Mouse (Mus musculus) spleen, postnatal 14 days (tissue): ENCODE measurements around the gene Dnah3.

Experiments
- DNase-seq, 2 experiments: peaks; one replicate each; pipeline ENCODE4 v3.0.0; 2021 to 2022; ENCODE audit warnings: low spot score in 2 of 2

Gene Dnah3

DNA sequence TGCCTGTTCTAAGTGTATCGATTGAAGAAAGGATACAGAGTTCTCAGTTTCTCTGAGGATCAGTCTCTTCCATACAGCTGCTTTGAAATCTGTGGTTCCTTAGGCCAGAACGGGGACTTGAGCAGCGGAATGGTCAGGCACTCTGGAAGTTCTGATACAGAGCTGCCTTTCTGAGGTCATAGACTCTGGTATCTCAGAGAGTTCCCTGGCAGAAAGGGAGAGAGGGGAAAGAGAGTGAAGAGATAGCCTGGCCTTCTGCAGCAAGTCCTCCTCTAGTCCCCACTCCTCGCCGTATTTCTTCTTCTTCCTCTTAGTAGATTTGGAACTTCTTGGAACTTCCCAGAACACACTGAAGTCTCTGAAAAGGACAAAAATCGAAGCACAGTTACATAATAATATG is at the start of gene Dnah3:
Dnah3 (minus strand) TSS at position 101 of the 400 bp plus-strand sequence.
- DNase-seq, result no peak

DNA sequence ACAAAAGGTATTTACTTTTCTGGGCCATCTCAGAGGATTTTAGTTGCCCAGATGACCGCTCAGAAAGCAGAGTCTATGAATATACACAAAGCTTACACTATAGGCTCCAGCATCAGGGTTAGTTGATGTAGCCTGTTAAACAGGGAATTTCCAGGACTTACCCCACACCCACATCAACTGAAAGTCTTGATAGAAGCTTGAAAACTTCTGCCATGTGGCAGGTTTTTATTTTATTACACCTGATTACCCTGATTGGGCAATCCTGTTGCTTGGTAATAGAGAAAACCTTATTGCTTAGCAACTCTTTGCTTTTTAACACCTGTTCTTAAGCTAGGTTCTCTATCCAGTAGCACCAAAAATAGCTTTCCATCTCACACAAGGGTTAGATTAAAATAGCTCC is 47.7 kb upstream of the Dnah3 start:
- DNase-seq, result no peak

DNA sequence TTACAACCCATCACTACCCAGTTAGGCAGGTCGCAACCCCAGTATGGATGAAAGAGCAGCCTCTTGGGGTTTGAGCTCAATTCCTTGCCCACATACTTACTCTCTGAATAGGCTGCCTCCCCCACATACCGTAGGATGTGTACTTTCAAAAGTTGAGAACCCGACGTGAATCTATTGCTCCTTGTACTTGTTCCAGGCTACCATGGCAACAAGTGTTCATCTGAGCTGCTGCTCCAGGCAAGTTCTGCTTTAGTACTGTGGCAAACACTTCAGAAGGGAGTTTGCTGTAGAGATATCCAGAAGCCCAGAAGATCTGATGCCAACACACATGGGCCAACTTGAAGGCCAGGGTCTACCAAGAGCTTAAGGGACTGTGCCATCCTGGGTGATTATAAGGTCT is 33.9 kb upstream of the Dnah3 start:
- no peak for DNase-seq

DNA sequence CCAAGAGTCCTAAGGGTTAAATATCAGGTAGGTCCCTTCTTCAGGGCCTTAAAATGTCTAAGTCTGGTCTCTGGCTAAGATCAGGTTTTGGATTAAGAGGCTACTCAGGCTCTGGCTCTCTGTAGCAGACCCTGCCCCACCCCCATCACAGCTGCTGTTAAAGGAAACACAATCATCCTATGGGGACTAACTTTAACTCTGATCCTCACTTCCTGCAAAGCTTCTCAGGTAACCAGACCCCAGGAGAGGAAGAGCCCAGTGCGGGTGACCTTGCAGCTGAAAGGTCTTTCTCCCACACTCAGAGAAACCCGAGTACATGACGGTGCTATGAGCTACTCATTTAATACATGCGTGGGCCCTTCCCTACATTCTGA is 32.6 kb upstream of the Dnah3 start:
- no peak for DNase-seq

DNA sequence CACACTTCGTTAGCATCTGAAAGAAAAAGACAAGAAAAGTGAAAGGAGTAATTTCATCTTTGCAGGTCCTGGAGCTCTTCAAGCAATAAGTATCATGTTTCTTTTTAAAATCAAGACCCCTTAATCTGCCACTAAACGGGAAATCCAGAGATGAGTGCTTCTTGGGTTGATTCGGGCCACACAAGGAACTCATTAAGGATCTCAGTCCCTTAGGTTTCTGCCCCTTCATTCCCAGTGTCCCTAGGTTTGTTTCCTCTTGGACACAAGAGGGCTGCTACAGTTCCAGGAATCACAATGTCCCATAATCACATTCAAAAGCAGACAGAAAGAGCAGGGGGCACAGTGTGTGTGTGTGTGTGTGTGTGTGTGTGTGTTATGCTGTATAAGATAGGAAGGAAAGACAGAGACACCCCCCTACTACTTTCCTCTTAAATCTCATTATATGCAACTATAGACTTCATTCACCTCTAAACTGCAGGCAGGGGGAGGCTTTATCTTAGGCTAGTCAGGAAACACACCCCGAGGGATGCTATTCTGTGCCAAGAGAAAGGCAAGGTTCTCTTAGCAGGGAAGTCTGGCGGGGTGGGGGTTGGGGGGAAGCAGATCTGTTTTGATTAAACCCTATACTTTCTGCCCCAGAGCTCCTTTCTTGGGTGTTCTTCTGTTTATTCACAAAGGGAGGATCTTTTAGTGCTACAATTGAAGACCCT is 32.1 kb upstream of the Dnah3 start:
- DNase-seq, result no peak

DNA sequence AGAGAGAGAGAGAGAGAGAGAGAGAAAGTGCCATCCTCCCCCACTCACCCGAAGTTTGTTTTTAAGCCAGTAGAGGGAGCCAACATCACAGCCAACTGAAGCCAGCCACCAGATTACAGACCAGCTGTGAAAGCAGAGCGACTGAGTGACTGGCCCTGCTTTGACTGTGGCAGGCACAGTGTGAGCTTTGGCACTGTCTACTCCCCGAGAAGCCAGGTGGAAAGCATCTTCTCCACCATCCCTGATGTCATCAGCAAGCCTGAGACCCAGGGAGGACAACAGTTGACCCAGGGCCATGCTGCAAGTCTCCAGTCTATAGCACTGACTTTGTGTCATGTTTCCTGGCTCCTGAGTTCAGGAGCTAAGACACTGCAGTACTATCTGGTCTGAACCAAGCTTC is 29.8 kb upstream of the Dnah3 start:
- DNase-seq, result peak in 1 of 2 experiments; percentile 7

DNA sequence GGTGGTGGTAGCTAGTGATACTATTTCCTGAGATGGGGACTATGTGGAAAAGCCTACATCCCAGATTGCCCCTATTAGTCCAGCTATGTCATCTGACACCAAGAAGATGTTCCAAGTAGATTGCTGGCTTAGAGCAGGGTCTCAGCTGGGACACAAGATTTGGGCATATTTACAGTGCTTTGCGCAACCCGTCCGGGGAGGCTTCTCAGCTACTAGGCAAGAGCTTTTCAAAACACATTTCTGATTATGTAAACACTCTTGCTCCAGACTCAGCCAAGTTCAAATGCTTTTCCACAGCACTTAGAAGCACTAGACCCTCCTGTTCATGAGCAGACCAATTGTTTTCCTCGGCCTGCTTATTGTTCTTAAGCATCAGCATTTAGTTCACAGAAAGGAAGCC is 28.7 kb upstream of the Dnah3 start:
- no peak for DNase-seq

DNA sequence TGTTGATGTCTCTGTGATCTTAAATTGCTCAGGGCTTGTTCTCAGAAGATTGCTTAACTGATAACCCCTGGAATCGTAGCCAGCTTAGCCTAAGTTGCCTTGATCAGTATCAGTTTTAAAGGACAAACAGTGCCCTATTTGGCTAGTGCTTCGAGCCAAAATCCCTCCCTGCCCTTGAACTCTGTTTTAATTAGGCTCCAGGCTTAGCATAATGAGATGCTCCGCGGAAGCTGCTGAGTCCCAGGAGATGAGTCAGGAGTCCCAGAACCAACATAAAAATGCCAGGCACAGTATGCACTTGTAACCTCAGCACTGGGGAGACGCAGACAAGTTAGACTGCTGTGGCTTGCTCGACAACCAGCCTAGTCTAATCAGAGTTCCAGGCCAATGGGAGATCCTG is 22.4 kb upstream of the Dnah3 start:
- no peak for DNase-seq

DNA sequence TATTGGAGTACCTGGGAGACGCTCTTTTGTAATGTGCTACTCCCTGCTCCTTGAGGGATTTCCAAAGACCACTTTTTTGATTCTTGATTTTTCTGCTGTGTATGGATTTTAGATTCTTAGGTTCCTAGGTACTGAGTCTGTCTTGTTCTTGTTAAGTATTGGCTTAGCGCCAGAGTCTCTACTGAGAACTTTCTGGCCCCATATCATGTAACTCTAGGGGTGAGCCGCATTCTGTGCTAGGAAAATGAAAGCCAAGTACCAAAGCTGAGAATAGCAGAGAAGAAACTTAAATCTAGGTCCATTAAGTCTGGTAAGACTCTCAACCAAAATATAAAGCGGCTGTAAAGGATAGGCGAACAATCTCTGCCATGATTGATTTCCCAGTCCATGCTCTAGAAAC is 21.9 kb upstream of the Dnah3 start:
- DNase-seq, result no peak

DNA sequence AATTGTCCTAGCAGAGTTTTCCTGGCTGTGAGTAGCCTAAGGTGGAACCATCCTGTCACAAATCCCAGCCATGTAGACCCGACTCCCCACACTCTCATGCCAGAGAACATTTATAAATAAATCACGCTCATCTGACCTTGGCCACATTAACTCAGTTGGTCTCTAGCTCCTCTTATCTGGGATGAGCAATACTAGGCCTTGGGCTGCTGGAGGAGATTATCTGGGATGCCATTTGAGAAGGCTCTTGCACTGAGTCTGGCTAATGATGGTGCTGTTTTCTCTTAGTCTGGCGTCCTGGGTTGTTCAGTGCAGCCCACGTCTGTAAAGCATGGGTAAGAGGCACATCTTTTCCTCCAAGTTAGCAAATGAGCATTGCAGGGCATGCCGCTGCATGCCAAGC is 14.6 kb upstream of the Dnah3 start:
- no peak for DNase-seq

DNA sequence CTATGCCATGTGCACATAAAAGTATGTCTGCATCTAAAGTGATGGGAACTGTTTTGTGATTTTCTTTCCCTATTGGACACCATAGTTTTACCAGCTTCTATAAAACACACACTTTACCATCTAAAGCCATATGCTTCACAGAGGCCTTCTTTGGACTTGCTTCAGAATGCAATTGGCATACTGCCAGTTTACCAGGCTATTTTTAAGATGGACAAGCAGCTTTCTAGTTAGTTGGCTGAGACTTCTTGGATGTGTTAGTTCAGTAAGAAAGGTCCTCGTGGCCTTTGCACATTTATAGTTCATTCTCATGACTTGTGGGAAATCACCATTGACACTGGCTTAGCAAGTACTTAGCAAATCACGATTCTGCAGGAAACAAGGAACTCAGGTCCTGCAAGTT is 11.3 kb upstream of the Dnah3 start:
- DNase-seq, result no peak

DNA sequence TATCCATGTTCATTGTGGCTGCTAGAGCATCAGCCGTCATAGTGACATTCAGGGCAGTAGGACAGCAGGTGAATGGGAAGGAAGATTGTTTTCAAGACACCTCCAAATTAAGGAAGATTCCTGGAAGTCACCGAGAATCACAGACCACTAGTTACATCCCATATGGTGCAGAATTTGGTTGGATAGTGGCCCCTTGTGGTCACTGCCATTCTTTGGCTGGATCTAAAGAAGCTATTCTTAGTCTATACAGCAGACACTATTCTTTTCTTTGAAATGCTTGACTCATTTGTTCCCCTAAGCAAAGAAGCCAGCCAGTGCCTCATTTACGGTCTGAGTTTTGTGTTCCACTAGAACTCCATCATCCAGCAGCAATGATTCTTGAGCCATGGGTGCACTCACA is 9.9 kb upstream of the Dnah3 start:
- no peak for DNase-seq

DNA sequence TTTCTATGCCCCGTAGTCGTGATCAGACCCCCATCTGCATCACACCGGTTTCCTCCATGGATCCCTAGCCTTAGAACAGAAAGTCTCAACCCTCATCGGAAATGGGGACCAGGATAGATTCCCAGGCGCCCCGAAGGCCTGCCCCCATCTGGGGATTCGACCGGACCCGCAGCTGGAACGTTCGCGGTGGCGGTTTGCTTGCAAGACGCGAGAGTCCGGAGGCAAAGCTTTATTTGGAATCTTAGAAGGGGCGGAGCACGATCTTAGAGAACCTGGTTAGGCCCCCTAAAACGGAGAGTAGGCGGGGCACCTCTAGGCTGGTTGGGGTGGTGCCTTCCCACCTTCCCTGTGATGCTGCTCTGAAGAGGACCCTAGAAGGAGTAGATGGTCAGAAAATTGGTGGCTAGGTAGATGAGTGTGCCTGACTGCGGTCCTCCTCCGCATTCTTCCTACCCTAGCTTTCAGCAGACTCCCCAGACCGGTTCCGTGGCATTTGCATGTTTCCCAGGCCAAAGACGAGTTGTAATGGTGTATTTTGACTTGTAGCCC is 8.0 kb upstream of the Dnah3 start:
- no peak for DNase-seq

DNA sequence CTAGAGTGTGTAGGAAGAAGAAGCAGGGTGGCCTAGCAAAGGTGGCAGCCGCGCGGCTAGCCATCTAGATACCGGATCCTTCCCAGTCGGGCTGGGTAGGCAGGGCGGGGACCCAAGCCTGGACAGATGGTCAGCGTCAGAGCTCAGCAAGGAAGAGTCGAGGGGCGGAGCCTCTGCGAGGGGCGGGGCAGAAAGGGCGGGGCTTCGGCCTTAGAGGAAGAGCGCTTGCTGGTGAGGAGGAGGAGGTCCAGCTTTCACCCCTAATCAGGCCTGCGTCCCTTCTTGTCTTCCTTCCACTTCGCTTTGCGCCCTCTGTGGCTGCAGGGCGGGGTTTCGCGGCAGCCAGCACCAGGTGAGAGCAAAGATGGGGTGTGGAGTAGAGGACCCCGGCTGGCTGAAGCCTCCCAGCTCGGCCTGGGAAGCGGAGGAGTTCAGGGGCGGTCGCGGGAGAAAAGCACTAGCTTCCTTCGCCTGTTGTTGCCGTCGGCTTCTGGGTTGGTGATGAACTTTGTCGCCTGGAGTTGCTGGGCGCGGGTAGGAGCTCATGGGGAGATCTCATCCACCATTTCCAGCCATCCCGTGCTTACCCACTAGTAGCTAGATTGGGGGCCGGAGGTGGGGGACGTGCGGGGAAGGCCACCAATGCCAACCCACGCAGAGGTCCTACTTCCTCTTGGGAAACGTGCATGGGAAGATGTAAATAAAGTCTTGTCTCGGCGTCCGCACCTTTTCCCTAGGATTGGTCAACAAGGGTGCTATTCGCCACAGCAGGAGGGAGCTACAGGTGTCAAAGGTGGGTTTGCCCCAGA is 7.3 kb upstream of the Dnah3 start, which contains the start of gene Tmem159:
Tmem159 (plus strand) TSS at position 190 of the 809 bp plus-strand sequence.
- peak; percentile 35 to 40 for DNase-seq

DNA sequence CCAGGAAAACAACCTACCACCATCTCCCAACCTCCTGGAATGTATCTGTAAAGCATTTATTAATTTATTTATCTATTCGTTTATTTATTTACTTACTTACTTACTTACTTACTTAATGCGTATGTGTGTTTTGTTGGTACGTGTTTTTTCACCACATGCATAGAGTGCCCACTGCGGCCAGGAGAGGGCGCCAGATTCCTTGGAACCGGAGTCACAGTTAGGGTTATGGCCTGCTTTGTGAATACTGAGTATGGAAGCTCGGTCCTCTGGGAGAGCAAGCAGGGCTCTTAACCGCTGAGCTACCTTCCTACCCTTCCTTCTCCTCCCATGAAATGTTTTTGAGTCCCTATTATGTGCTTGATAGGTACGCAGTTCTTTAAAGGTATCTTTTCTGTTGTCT is 3.3 kb upstream of the Dnah3 start:
- peak in 1 of 2 experiments; percentile 9 for DNase-seq

DNA sequence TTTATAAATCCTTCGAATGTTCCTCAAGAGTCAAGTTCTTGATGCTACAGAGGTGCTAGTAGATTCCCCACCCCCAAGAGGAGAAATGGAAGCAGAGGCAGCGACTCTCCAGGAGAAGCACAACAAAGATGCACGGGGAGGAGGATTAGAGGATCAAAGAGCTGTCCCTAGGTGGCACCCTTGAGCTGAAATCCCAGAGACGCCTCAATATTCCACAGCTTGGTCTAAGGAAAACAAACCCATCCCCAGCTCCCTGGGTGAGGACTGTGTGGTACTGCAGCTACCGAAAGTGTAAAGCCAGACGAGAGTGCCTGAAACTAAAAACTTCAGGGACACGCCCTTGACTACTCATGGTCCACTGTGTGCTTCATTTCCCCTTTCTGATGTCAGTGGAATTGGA is 2.8 kb upstream of the Dnah3 start:
- DNase-seq, result no peak

DNA sequence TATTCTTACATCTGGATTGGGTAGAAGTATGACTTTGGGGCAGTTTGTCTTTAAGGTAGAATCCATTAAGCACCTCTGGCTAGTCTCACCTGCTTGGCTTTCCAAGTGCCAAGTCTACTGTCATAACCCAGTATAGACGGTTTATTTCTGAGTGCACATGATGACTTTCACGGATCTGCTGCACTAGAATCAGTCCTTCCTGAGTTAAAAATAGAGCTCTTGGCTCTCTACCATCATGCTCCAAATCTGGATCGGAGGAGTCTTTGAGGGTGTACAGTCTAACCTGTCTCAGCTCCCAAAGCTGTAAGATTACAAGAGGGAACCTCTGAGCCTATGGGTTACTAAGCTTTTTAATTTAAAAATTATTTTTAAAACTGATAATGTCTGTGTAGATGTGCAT is 864 bp downstream of the Dnah3 start:
- DNase-seq, result no peak

DNA sequence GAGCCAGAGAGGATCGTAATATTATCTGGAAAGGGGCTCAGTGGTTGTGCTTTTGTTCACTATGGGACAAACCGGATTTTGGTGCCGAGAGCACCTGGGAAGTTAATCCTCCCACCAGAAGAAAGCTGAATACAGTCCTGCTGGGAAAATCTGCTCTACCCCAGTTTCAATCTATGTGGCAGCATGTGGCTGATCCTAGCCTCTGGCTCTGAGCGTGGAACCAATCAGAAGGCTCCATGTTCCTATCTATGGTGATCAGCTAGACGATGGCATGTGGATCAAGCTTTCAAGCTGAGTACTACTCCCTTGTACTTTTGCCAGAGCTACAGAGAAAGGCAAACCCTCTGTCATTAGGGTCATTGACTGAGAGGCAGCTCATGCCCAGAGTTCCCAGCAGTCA is 2.0 kb downstream of the Dnah3 start:
- DNase-seq, result no peak

DNA sequence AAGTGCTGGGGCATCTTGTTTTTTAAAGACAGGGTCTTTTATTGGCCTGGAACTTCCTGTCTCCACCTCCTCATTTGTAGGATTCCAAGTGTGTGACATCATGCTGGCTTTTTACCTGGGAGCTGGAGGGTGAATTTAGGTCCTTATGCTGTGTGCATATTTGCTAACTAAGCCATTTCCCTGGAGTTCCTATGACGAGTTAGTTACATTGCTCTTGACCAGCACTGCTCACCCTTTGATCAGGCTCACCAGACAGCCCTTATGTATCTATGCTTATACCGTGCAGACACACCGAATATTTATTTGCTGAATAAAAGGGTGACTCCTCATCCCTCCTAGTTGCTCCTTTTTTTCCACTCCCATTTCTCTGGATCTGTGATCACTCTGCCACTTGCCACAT is 14.9 kb downstream of the Dnah3 start:
- no peak for DNase-seq

DNA sequence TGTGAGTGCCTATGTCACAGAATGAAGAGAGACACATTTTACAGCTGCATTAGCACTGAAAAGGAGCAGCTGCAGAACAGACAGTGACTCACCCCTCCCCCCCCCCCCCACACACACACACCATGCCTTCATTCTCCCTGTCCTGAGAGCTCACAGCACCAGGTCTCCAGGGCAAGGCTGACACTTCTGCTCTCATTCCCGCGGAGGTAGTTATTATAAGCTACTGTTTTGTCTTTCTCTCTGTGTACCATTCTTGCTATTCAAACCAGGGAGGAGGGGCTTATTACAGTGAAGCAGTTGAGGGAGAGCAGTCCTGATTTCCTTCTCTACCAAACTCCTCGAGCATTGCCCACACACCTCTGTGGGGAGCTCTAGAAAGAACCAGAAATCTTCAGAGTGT is 25.9 kb downstream of the Dnah3 start:
- DNase-seq, result no peak

DNA sequence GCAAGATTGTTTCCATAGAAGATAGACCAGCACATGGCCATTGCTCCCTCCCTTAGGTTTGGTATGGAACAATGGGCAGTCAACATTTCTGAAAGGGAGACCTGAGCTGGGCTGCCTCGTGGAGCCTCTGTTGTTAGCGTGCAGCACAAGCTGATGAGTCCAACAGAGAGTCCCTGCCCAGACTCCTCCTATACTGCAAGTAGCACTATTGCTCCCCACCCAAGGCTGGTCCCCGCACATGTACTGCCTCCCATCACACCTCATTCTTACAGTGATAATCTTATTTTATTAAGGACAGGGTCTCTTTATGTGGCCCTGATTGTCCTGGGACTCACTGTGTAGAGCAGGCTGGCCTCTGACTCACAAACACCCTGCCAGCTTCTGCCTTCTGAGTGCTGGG is 27.0 kb downstream of the Dnah3 start:
- no peak for DNase-seq

DNA sequence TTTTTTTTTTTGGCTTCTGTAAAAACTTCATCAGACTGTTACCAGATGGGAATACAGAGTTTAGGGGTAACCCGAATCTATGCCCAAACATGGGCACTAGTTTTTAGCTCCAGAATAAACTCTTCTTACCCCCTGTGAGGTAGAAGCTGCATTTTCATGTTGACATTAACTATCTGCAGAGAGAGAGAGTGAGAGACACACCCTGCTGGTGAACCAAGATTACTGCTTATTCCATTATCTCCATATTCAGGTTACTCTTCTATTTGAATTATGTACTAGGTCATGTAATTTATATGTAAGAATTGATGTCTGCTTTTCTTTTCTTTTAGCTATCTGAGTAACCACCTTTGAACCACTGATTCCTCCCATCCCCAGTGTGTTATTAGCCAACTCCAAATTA is 31.0 kb downstream of the Dnah3 start:
- DNase-seq, result no peak

DNA sequence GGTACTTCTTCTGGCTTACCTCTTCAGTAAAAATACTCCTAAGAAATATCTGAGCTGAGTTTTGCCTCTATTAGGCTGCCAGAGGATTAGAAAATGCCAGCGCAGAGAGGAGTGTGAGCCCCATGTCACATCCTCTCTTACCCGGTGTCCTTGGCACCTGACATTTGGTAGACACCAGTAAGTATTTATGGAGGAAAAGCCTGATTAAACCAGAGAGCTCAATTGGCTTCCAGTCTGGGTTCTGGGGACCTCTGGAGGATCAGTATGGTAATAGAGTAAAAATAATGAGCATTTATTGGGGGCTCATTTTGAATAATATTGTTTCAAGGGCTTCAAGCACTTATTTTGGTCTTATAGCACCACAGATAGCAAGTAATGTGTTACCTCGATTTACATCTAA is 39.6 kb downstream of the Dnah3 start:
- no peak for DNase-seq
